Mouse (Mus musculus): ENCODE measurements around the gene C1qc. TPM values are rescaled to one million over a fixed set of nuclear protein-coding genes. Genes with fewer than 3 reads are reported as not detected.

Gene C1qc
- polyA plus RNA-seq, 1 experiment from 2014 or later, result 20.8 TPM

DNA sequence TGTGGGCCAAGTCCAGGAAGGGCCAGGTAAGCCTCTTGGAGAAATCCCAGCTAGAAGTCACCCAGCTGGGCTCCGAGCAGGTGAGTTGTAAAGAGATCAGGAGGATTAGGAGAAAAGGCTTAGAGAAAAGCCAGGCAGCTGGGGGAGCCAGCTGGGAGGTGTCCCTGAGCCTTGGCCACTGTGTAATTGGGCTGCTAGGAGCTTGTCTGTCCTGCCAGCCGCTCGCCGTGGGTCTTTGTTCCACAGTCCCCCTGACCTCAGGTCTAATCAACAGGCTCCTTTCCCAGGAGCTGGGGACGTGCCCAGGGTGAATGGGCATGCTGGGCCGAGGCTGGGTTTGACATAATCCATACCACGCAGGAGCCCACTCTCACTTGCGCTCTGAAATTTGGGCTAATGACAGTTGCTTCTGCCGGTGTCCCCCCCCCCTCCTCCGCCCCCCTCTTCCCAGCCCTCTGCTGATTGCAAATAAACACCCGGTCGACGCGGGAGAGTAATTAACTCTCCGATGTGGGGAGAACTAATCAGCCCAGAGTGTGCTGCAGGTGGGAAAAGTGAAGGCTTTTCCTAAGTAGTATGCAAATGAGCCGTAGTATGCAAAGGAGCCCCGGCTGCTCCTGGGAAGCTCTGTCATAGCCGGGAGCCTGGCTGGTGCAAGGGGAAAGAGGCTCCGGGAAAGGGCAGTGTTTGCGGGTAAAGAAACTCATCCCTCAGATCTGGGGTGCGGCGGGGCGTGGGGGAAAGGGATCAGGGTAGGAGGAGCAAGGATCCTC lies 12.1 kb upstream of the C1qc start:
- H3K9me3 ChIP-seq (replicated peaks; ENCODE audit: control insufficient read depth, low read length, poor library complexity, severe bottlenecking), result no peaks in the 10 kb centered on the region
- peak overlapping the region; percentile 42 for H3K4me2 ChIP-seq (ENCODE audit: low read length)
- 3% methylated on average over 22 of the region's 23 CpGs for WGBS
- peaks cover 9% of the 10 kb centered on the region for H3K4me1 ChIP-seq (ENCODE audit: control insufficient read depth, insufficient read depth, low read length)
- peak overlapping the region; percentile 28 for H3K9ac ChIP-seq (ENCODE audit: low read depth, low read length)
- H3K27ac ChIP-seq (ENCODE audit: low read length), result no peak overlapping the region
- H3K27me3 ChIP-seq (ENCODE audit: control insufficient read depth, insufficient read depth, low read depth, low read length), result peaks cover 11% of the 10 kb centered on the region; the same call in 1 of the 2 replicates
- no peaks in the 10 kb centered on the region for H3K36me3 ChIP-seq (ENCODE audit: control insufficient read depth, insufficient read depth, low read length)
- peak; percentile 51; the same call in 1 of the 2 replicates for ATAC-seq
- no peak overlapping the region for H3K4me3 ChIP-seq (ENCODE audit: low read depth, low read length)

DNA sequence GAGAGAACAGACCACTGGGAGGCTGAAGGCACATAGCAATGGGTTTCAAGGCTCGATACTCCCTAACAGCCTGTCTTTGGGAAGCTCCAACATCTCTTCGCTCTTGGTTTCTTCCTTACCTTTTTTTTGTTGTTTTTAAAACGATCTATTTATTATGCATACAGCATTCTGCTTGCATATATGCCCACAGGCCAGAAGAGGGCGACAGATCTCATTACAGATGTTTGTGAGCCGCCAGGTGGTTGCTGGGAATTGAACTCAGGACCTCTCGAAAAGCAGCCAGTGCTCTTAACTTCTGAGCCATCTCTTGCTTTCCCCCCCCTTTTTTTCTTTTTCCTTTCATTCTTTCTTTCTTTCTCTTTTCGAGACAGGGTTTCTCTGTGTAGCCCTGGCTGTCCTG lies 6.3 kb upstream of the C1qc start:
- WGBS, result 69% methylated on average over 7 of the region's 7 CpGs
- Histone ChIP-seq H3K27ac (ENCODE audit: low read length) (no peak overlapping the region), H3K4me2 (ENCODE audit: low read length) (no peak overlapping the region), H3K4me1 (ENCODE audit: control insufficient read depth, insufficient read depth, low read length) (peaks cover 5% of the 10 kb centered on the region; the same call in 1 of the 2 replicates), H3K4me3 (ENCODE audit: low read depth, low read length) (no peak overlapping the region), H3K9me3 (replicated peaks; ENCODE audit: control insufficient read depth, low read length, poor library complexity, severe bottlenecking) (no peaks in the 10 kb centered on the region), H3K27me3 (ENCODE audit: control insufficient read depth, insufficient read depth, low read depth, low read length) (peaks cover 24% of the 10 kb centered on the region), H3K36me3 (ENCODE audit: control insufficient read depth, insufficient read depth, low read length) (no peaks in the 10 kb centered on the region), H3K9ac (ENCODE audit: low read depth, low read length) (no peak overlapping the region)
- no peak for ATAC-seq

DNA sequence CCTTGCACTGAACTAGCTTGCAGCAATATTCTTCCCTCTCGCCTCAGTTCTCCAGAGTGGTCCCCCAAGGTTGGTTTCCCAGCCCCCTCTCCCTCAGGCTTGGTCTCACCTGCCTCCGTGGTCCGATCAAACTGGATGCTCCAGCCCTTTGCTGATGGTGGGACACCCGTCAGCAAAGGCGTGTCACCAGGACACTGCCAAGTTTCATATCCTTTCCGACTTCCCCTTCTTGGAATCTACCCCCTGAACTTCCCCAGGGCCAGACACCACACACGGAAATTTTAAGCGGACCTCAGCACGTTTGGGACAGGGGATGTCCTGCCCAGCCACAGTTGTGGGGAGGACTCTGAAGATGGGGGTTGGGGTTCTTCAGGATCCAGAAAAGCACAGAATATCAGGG lies 5.8 kb upstream of the C1qc start, which contains the start of gene C1qa:
C1qa (minus strand) TSS at position 167 of the 400 bp plus-strand sequence.
- peaks cover 24% of the 10 kb centered on the region for H3K27me3 ChIP-seq (ENCODE audit: control insufficient read depth, insufficient read depth, low read depth, low read length)
- no peak for ATAC-seq

DNA sequence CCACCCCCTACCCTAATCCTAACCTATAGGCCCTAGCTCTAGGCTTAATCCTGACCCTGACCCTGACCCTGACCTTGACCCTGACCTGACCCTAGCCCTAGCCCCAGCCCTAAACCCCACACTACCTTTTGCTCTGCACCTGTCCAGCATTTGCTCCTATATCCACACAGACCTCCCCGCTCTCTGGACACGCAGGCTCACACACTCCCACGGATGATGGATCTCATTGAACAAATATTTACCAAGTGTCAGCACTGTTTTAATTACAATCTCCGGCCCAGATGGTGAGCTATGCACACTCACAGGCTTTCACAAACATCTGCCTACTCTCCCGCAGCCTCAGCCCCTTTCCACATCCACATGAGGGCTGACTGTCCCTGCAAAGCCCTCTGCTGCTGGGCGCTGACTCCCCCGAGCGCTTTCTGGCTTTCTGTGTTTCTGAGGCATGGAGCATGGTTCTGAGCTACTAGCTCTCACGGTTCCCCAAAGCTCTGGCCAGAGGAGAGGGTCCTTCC lies 5.3 kb upstream of the C1qc start:
- no peak for ATAC-seq
- WGBS, result 70% methylated on average over 9 of the region's 9 CpGs
- H3K27me3 ChIP-seq (ENCODE audit: control insufficient read depth, insufficient read depth, low read depth, low read length), result peaks cover 24% of the 10 kb centered on the region
- no peak overlapping the region for H3K4me3 ChIP-seq (ENCODE audit: low read depth, low read length)
- H3K9me3 ChIP-seq (replicated peaks; ENCODE audit: control insufficient read depth, low read length, poor library complexity, severe bottlenecking), result no peaks in the 10 kb centered on the region
- no peak overlapping the region for H3K4me2 ChIP-seq (ENCODE audit: low read length)
- peaks cover 6% of the 10 kb centered on the region; the same call in 1 of the 2 replicates for H3K4me1 ChIP-seq (ENCODE audit: control insufficient read depth, insufficient read depth, low read length)
- no peaks in the 10 kb centered on the region for H3K36me3 ChIP-seq (ENCODE audit: control insufficient read depth, insufficient read depth, low read length)
- H3K9ac ChIP-seq (ENCODE audit: low read depth, low read length), result no peak overlapping the region
- no peak overlapping the region for H3K27ac ChIP-seq (ENCODE audit: low read length)

More for the DNA sequence above, 5.8 kb upstream of the C1qc start, which contains the start of gene C1qa:
- Histone ChIP-seq H3K9me3 (replicated peaks; ENCODE audit: control insufficient read depth, low read length, poor library complexity, severe bottlenecking) (no peaks in the 10 kb centered on the region), H3K4me2 (ENCODE audit: low read length) (no peak within 1 kb of the TSS), H3K27ac (ENCODE audit: low read length) (no peak within 1 kb of the TSS), H3K36me3 (ENCODE audit: control insufficient read depth, insufficient read depth, low read length) (no peaks in the 10 kb centered on the region), H3K9ac (ENCODE audit: low read depth, low read length) (no peak within 1 kb of the TSS), H3K4me3 (ENCODE audit: low read depth, low read length) (no peak within 1 kb of the TSS), H3K4me1 (ENCODE audit: control insufficient read depth, insufficient read depth, low read length) (peaks cover 6% of the 10 kb centered on the region; the same call in 1 of the 2 replicates)
- WGBS, result 82% methylated on average over 9 of the region's 9 CpGs

DNA sequence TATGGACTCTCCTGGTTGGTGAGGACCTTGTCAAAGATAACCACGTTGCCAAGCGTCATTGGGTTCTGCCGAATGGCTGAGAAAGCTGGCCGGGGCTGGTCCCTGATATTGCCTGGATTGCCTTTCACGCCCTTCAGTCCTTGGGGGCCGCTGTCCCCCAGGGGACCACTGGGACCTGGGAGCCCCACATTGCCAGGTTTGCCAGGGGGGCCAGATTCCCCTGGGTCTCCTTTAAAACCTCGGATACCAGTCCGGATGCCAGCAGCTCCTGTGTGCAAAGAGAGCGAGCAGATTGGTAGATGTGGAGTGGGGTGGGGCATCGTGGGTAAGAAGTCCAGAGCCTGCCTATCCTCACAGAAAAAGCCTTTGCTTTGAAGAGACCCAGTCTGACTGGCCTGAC lies 3.6 kb upstream of the C1qc start:
- H3K4me1 ChIP-seq (ENCODE audit: control insufficient read depth, insufficient read depth, low read length), result peaks cover 6% of the 10 kb centered on the region; the same call in 1 of the 2 replicates

DNA sequence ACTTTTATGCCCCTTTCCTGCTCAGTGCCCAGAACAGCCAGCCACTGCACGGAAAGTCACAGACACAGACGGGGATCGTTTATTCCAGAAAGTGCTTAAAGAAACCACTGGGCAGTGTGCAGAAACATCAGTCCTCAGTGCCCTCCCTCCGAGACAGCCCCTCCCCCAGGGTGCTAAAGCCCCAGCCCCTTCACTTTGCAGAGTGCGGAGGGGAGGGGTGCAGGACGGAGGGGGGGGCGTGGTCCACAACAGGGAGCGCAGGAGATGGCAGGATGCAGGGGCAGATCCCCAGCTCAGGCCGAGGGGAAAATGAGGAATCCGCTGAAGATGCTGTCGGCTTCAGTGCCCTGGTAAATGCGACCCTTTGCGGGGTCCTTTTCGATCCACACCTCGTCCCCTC lies 3.0 kb upstream of the C1qc start:
- Histone ChIP-seq H3K27me3 (ENCODE audit: control insufficient read depth, insufficient read depth, low read depth, low read length) (peaks cover 29% of the 10 kb centered on the region), H3K4me2 (ENCODE audit: low read length) (peak overlapping the region; percentile 36; the same call in 1 of the 2 replicates), H3K9me3 (replicated peaks; ENCODE audit: control insufficient read depth, low read length, poor library complexity, severe bottlenecking) (no peaks in the 10 kb centered on the region), H3K27ac (ENCODE audit: low read length) (no peak overlapping the region), H3K36me3 (ENCODE audit: control insufficient read depth, insufficient read depth, low read length) (no peaks in the 10 kb centered on the region), H3K9ac (ENCODE audit: low read depth, low read length) (0 out of 2 replicates have a peak overlapping the region, but pooled peaks have one; percentile 38), H3K4me1 (ENCODE audit: control insufficient read depth, insufficient read depth, low read length) (peaks cover 6% of the 10 kb centered on the region; the same call in 1 of the 2 replicates), H3K4me3 (ENCODE audit: low read depth, low read length) (no peak overlapping the region; the same call in 1 of the 2 replicates)
- WGBS, result 5% methylated on average over 13 of the region's 15 CpGs
- no peak for ATAC-seq

More for the DNA sequence above, 3.6 kb upstream of the C1qc start:
- no peaks in the 10 kb centered on the region for H3K36me3 ChIP-seq (ENCODE audit: control insufficient read depth, insufficient read depth, low read length)
- WGBS, result 41% methylated on average over 10 of the region's 10 CpGs
- H3K4me3 ChIP-seq (ENCODE audit: low read depth, low read length), result no peak overlapping the region
- no peak for ATAC-seq
- no peak overlapping the region for H3K27ac ChIP-seq (ENCODE audit: low read length)
- H3K4me2 ChIP-seq (ENCODE audit: low read length), result no peak overlapping the region
- no peaks in the 10 kb centered on the region for H3K9me3 ChIP-seq (replicated peaks; ENCODE audit: control insufficient read depth, low read length, poor library complexity, severe bottlenecking)
- H3K27me3 ChIP-seq (ENCODE audit: control insufficient read depth, insufficient read depth, low read depth, low read length), result peaks cover 29% of the 10 kb centered on the region
- H3K9ac ChIP-seq (ENCODE audit: low read depth, low read length), result no peak overlapping the region

DNA sequence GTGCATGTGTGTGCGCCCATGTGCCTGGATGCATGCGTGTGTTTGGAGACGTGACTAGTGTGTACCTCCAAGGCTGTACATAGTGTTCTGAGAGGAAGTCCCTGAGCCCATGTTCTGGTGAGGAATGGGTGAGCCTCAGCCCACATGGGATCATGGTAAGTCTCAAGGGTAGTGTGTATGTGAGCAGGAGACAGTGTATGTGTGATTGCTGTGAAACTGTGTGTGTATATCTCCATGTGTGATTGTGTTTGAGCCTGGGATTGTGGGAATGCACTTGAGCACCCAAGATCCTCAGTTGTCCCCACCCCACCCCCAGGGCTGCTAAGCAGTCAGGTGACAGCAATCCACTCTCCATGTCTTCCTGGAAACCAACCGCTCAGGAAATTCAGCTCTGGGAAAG lies 2.0 kb upstream of the C1qc start:
- no peak overlapping the region for H3K4me2 ChIP-seq (ENCODE audit: low read length)
- ATAC-seq, result 0 out of 2 replicates have a peak, but pooled peaks have one; percentile 8
- H3K4me3 ChIP-seq (ENCODE audit: low read depth, low read length), result no peak overlapping the region
- no peak overlapping the region for H3K9ac ChIP-seq (ENCODE audit: low read depth, low read length)
- H3K9me3 ChIP-seq (replicated peaks; ENCODE audit: control insufficient read depth, low read length, poor library complexity, severe bottlenecking), result no peaks in the 10 kb centered on the region
- 73% methylated on average over 4 of the region's 4 CpGs for WGBS
- no peaks in the 10 kb centered on the region for H3K36me3 ChIP-seq (ENCODE audit: control insufficient read depth, insufficient read depth, low read length)
- peaks cover 6% of the 10 kb centered on the region; the same call in 1 of the 2 replicates for H3K4me1 ChIP-seq (ENCODE audit: control insufficient read depth, insufficient read depth, low read length)
- no peak overlapping the region for H3K27ac ChIP-seq (ENCODE audit: low read length)
- peaks cover 29% of the 10 kb centered on the region for H3K27me3 ChIP-seq (ENCODE audit: control insufficient read depth, insufficient read depth, low read depth, low read length)

DNA sequence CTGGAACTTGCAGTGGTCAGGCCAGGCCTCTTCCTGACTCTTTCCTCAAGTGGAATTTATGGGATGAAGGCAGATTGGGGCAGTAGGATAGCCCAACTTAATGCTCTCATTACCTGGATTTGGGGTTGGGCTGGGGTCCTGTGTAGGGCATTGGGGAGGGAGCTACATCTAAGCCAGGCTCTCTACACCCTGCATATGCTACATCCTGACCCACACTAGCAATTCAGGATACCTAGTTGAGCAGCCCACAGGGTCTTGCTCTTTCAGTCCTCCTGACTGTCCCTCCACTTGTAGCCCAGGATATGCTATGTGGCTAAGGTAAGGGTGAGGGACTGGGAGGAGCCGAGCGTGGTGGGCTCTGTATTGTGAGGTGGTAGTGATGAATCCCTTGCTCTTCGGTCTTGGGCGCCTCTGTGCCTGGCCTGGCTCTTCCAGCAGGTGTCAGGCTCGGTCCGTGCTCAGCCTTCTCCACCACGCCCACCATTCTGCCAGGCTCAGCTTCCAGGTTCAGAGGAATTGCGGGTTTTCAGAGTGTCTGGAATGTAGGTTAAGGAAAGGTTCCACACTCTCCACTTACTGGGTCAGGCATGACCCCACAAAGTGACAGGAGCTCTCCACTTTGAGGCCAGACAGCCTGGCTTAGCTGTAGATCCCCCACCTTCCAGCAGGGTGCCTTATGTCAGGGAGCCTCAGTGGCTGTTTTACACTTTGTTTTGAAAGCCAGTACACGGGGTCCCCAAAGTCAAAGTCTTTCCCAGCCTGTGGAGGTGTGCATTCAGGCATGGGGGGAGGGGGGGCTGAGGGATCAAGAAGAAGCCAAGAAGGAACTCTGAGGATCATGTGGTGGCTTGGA lies 1.1 kb upstream of the C1qc start:
- peak; percentile 88 for ATAC-seq
- H3K27me3 ChIP-seq (ENCODE audit: control insufficient read depth, insufficient read depth, low read depth, low read length), result peaks cover 29% of the 10 kb centered on the region
- H3K4me1 ChIP-seq (ENCODE audit: control insufficient read depth, insufficient read depth, low read length), result peaks cover 6% of the 10 kb centered on the region; the same call in 1 of the 2 replicates
- no peak overlapping the region for H3K4me3 ChIP-seq (ENCODE audit: low read depth, low read length)
- 2% methylated on average over 9 of the region's 9 CpGs for WGBS
- peak overlapping the region; percentile 7; the same call in 1 of the 2 replicates for H3K9ac ChIP-seq (ENCODE audit: low read depth, low read length)
- H3K27ac ChIP-seq (ENCODE audit: low read length), result no peak overlapping the region
- H3K9me3 ChIP-seq (replicated peaks; ENCODE audit: control insufficient read depth, low read length, poor library complexity, severe bottlenecking), result no peaks in the 10 kb centered on the region
- H3K36me3 ChIP-seq (ENCODE audit: control insufficient read depth, insufficient read depth, low read length), result no peaks in the 10 kb centered on the region
- no peak overlapping the region for H3K4me2 ChIP-seq (ENCODE audit: low read length)
